Mouse (Mus musculus) v-Abl transformed pro-B cells (cell line): ENCODE measurements around the gene Stk38l.
"Not testable (repeated sequence)": the region's sequence is repeated elsewhere in the genome, so short reads cannot be mapped to it uniquely, and the experiment has no call there.

Experiments
- in situ Hi-C, 2 experiments: fragments of 400-800 bp; cut with MboI; formaldehyde crosslinking; loops; one replicate each; pipeline ENCODE4 v1.15.1; 2025; ENCODE audit not compliant: unreplicated experiment in 2 of 2

Stk38l gene

GRCm38 (mm10) chr6:146762264-146762898, 37.6 kb downstream of the Stk38l start:
- in situ Hi-C loops, result loop anchor here (5.0 to 25.0 kb wide), 2 partner anchors 100 to 1400 kb away; no protein-coding TSS in a partner anchor

GRCm38 (mm10) chr6:146764593-146764992, 39.8 kb downstream of the Stk38l start:
- in situ Hi-C loops, result loop anchor here (5.0 to 25.0 kb wide), 2 partner anchors 102 to 1402 kb away; no protein-coding TSS in a partner anchor

- in situ Hi-C loops, result loop anchor here (5.0 to 25.0 kb wide), 2 partner anchors 358 to 1403 kb away; no protein-coding TSS in a partner anchor
Measured at GRCm38 (mm10) chr6:146765270-146765669, 40.5 kb downstream of the Stk38l start.

- in situ Hi-C loops, result loop anchor here (5.0 to 25.0 kb wide), 2 partner anchors 362 to 1407 kb away; no protein-coding TSS in a partner anchor
Measured at GRCm38 (mm10) chr6:146768813-146769404, 44.1 kb downstream of the Stk38l start.

- in situ Hi-C loops, result loop anchor here in 1 of 2 experiments (25.0 kb wide), 1 partner anchor 1408 kb away; no protein-coding TSS in a partner anchor
Measured at GRCm38 (mm10) chr6:146770005-146770745, 45.4 kb downstream of the Stk38l start.

- in situ Hi-C loops, result loop anchor here in 1 of 2 experiments (25.0 kb wide), 1 partner anchor 1409 kb away; no protein-coding TSS in a partner anchor
Measured at GRCm38 (mm10) chr6:146770808-146771207, 46.0 kb downstream of the Stk38l start.

- in situ Hi-C loops, result not testable (repeated sequence)
Measured at GRCm38 (mm10) chr6:146775864-146776263, 51.1 kb downstream of the Stk38l start.

GRCm38 (mm10) chr6:146776610-146777389, 52.0 kb downstream of the Stk38l start:
- in situ Hi-C loops, result no loop called here

- in situ Hi-C loops, result no loop called here
Measured at GRCm38 (mm10) chr6:146778055-146778454, 53.3 kb downstream of the Stk38l start.

- in situ Hi-C loops, result no loop called here
Measured at GRCm38 (mm10) chr6:146781566-146781965, 56.8 kb downstream of the Stk38l start.

- in situ Hi-C loops, result no loop called here
Measured at GRCm38 (mm10) chr6:146793527-146793926, 68.7 kb downstream of the Stk38l start.

- in situ Hi-C loops, result no loop called here
Measured at GRCm38 (mm10) chr6:146795166-146795923, 70.5 kb downstream of the Stk38l start.

GRCm38 (mm10) chr6:146795924-146796545, 71.2 kb downstream of the Stk38l start, which contains the start of gene Arntl2:
Arntl2 (plus strand) TSS chr6:146796055.
- in situ Hi-C loops, result no loop called here

- in situ Hi-C loops, result no loop called here
Measured at GRCm38 (mm10) chr6:146797446-146797845, 72.7 kb downstream of the Stk38l start.

GRCm38 (mm10) chr6:146809991-146810390, 85.2 kb downstream of the Stk38l start:
- in situ Hi-C loops, result no loop called here

- in situ Hi-C loops, result no loop called here
Measured at GRCm38 (mm10) chr6:146813007-146813406, 88.2 kb downstream of the Stk38l start.

GRCm38 (mm10) chr6:146820177-146820965, 95.6 kb downstream of the Stk38l start:
- in situ Hi-C loops, result loop anchor here in 1 of 2 experiments (10.0 kb wide), 2 partner anchors 414 to 1314 kb away; no protein-coding TSS in a partner anchor

GRCm38 (mm10) chr6:146821958-146822357, 97.2 kb downstream of the Stk38l start:
- in situ Hi-C loops, result loop anchor here in 1 of 2 experiments (10.0 kb wide), 2 partner anchors 413 to 1313 kb away; no protein-coding TSS in a partner anchor
